Mouse (Mus musculus): Measurements from ENCODE around the gene Gm20696.
A peak's percentile ranks its signal among the peaks of the same experiment; 100 is the strongest.

Gene Gm20696

DNA sequence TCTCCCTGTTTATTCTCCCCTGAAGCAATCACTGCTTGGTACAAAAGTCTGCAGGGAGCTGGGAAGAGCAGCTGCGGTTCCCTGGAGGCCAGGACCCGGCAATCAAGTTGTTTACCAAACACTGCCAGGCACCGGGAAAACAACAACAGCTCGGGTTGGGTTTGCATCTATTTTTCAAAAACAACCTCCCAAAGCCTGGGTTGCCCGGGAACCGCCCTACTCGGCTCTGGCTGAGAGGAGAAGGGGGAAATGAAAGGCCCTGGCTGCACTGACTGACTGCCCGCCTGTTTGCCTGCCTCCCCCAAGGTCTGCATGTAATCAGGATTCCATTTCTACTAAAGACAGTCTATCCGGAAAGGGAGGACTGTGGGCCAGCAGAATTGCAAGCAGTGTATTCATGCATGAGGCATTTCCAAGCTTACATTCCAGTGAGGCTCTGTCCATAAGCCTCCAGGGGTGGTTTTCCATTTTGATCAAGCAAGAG, 226.7 kb downstream of the Gm20696 start:
- DNase-seq (ENCODE audit: extremely low spot score) = peak; percentile 58

- peak; percentile 34 for DNase-seq (ENCODE audit: extremely low spot score)
Observed at GRCm38 (mm10) chr6:99439214-99439877, 227.3 kb downstream of the Gm20696 start.

DNA sequence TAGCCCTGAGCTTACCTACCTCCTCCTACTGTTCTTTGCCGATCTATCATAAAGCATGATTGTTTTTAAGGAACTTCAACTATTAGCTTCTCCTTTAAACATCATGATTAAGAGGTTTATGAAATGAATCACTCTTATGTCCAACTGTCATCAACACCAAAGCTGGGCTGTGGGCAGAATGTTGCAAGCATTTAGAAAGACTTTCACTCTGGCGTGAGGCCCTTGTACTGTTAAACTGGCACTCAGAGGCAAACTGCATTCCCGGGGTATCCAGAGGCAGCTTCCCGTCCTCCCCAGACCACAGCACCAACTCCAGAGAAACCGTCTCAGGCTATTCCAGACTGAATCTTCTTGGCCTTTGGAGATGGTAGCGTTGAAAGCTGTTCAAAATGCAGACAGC, 230.2 kb downstream of the Gm20696 start:
- DNase-seq (ENCODE audit: extremely low spot score) = no peak

- no peak for DNase-seq (ENCODE audit: extremely low spot score)
Observed at GRCm38 (mm10) chr6:99435140-99435539, 231.5 kb downstream of the Gm20696 start.

GRCm38 (mm10) chr6:99433006-99433405, 233.6 kb downstream of the Gm20696 start:
- no peak for DNase-seq (ENCODE audit: extremely low spot score)

- no peak for DNase-seq (ENCODE audit: extremely low spot score)
Observed at GRCm38 (mm10) chr6:99431941-99432340, 234.7 kb downstream of the Gm20696 start.

DNA sequence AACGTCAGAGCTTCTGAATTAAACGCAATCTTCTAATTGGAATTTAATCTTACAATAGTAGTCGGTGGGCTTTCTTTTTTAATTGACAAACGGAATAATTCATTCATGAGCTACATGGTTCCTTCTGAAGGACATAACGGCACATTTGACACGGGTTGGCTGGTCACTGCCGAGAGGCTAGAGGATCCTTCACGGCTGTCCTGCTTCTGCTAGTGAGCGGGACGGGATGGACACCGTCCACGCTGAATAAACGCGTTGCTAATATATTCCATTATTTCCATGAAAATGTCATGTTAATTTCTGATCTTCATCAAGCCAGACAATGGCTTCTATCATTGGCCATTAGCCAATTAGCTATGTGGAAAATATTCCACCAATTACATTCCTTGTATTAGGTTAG, 236.0 kb downstream of the Gm20696 start:
- no peak for DNase-seq (ENCODE audit: extremely low spot score)

GRCm38 (mm10) chr6:99429378-99430131, 237.0 kb downstream of the Gm20696 start:
- DNase-seq (ENCODE audit: extremely low spot score) = no peak

- no peak for DNase-seq (ENCODE audit: extremely low spot score)
Observed at GRCm38 (mm10) chr6:99428961-99429360, 237.6 kb downstream of the Gm20696 start.

DNA sequence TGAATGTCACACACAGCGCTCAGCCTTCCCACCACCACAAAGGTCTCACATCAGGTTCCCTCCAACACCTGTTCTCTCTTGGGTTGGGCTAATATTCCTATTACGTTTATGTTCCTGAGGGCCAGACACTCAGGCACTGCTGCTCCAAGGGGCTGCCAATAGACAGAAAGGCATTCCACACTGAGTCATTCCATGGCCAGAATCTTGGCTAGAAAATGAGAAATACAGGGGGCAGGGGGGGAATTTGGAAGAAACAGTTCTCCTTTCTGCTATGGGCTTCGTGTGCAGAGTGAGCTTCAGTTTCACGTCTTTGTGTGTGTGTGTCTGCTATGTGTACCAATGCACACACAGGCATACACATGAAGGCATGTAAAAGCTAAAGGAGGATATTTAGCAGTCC, 239.3 kb downstream of the Gm20696 start:
- DNase-seq (ENCODE audit: extremely low spot score) = no peak

DNA sequence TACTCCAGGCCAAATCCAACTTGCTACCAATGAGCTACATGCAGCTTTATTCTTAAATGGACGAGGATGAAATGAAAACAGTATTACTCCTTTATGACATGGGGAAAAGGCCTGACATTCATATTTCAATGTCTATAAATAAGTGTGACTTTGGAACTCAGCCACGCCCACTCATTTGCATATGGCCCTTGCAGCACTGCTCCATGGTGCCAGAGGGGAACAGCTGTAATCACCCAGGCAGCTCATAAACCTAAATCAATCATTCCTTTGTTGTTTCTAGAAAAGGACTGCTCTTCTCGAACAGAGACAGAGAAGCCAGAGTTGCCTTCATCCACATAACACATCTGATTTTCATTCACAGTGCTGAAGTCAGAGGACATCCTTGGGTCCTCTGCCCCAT, 241.6 kb downstream of the Gm20696 start:
- no peak for DNase-seq (ENCODE audit: extremely low spot score)

- DNase-seq (ENCODE audit: extremely low spot score) = no peak
Observed at GRCm38 (mm10) chr6:99420666-99421065, 245.9 kb downstream of the Gm20696 start.

DNA sequence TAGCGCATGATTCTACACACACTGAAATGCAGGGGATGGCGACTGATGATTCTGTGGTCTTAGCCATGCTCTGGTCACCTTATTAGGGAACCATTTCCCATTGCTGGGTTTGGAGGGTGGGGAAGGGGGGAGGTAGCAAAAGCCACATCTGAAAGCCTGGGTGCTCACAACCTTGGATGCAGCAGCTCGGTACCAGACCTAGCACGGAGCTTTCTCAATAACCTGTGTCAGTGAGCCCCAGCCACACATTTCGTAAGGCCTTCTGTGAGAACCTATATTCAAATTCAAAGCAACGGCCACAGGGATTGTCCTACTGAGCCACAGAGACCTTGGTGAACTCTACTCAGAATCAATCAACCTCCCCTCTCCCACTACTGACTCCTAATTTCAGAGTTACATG, 254.0 kb downstream of the Gm20696 start:
- no peak for DNase-seq (ENCODE audit: extremely low spot score)

GRCm38 (mm10) chr6:99409602-99410001, 257.0 kb downstream of the Gm20696 start:
- no peak for DNase-seq (ENCODE audit: extremely low spot score)

DNA sequence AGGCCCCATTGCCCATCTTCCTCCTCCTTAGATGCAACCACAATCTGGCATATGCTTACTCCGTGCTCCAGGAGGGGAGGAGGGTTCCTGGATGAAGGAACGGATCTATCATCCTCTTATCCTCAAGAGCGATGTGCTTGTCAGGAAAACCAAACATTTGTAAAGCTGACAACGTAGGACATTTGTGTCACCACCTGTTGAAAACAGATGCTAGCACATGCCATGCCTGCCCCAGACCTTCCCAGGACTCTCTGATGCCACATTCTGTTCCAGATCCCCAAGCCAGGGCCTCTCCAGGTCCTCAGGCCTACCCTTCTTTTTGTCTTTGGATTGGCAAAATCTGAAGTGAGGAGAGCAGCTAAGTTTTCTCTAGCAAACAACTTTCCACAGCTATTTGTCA, 257.7 kb downstream of the Gm20696 start:
- no peak for DNase-seq (ENCODE audit: extremely low spot score)

GRCm38 (mm10) chr6:99403755-99404390, 262.7 kb downstream of the Gm20696 start:
- DNase-seq (ENCODE audit: extremely low spot score) = no peak

DNA sequence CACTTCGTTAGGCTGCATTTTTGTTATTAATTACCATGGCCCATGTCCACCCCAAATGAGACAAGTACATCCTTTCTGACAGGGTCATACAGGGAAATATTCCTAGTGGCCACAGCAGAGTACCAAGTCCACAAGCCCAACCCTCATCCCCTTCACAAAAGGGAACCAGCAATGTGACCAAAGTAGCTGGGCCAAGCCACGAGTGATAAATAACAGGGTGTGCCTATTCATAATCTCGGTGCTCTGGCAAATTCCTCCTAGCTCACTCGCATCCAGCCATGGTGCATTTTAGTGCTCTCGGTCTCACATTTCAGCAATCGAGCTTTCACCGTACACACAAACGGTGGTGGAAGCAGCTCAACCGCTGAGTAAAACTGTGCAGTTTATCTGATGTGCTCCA, 263.7 kb downstream of the Gm20696 start:
- no peak for DNase-seq (ENCODE audit: extremely low spot score)

DNA sequence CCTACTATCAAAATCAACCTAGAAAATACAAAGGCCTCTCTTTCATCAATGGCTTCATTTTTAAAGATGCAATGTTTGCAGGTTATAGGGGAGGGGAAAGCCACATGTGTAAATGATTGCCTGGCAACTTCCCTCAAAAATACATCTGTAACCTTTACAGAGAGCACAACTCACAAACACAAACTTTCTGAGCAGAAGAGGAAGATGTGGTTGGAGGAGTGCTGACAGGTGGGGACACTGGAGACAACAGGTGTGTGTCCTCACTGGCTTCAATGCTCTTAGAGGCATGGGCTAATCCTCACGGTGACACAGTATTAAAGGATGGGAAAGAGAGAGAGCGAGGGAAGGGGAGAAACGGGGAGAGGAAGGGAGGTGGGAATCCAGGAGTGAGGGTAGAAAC, 264.2 kb downstream of the Gm20696 start:
- DNase-seq (ENCODE audit: extremely low spot score) = no peak

DNA sequence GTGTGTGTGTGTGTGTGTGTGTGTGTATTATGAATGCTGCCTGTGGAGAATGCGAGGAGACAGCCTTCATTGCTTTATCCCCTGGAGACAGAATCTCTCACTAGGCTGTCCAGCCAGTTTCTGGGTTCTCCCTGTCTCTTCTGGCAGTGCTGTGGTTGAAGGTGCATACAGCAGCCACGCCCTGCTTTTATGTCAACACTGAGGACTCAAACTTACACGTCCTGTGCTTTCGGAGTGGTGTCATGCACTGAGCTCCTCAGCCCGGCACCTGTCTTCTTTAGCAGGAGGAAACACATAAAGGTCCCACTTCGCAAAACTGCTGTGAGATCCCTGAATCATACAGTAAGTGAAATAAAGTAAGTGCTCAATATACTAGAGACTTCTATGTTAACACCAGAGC, 264.8 kb downstream of the Gm20696 start:
- no peak for DNase-seq (ENCODE audit: extremely low spot score)

GRCm38 (mm10) chr6:99401211-99401610, 265.4 kb downstream of the Gm20696 start:
- DNase-seq (ENCODE audit: extremely low spot score) = no peak

DNA sequence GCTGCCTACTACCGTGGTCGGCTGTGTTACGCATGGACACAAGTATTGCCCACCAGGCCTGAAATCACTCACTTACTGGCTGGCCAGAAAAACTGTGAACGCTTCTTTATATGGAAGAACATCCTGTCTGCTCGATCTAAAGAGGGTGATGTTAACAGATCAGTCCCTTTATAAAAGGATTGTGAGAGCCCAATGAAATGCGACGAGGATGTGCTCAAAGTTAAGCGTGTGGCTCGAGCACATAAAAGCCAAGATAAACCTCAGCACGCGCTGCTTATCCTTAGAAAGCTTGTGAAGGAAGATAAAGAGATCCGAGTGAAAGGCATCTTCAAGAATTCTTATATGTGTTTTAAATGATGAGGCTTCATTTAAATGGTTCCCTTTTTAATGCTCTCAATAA, 270.9 kb downstream of the Gm20696 start:
- DNase-seq (ENCODE audit: extremely low spot score) = no peak

DNA sequence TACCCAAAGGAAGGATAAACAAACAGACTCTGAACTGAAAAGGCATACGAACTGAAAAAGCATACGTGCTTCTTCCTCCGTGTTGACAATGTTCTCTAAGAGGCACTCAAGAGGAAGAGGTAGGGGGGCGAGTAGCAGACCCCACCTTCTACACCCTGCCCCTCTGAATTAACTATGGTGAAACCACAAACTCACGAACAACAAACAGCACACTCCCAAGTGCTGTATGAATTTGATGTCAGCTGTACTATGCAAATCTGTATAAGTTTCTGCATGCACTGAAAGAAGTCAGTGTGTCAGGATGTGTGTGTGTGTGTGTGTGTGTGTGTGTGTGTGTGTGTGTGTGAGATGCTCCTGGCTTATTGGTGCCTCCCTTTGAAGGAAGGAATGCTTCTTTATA, 271.8 kb downstream of the Gm20696 start:
- DNase-seq (ENCODE audit: extremely low spot score) = no peak

GRCm38 (mm10) chr6:99392484-99392883, 274.1 kb downstream of the Gm20696 start:
- DNase-seq (ENCODE audit: extremely low spot score) = no peak

Data from embryo, embryonic 9.5 days (tissue).